Mouse (Mus musculus): ENCODE data around the gene Prmt3. TPM values are rescaled to one million over a fixed set of nuclear protein-coding genes. Genes with fewer than 3 reads are reported as not detected.
A peak's percentile ranks its signal among the peaks of the same experiment; 100 is the strongest.

Prmt3 gene
- polyA plus RNA-seq (2012; rRNA removed): 9.0 and 9.6 TPM in 2 replicates

- DNase-seq (ENCODE audit: low read depth, low spot score): peak; percentile 85
- WGBS: under 1% methylated on average over 80 of the region's 92 CpGs
Observed at GRCm38 (mm10) chr7:49778114-49778901, at the start of gene Prmt3. Gene Prmt3, plus strand, starts transcription at chr7:49778346.

- WGBS: 40% methylated on average over 4 of the region's 4 CpGs
- DNase-seq (ENCODE audit: low read depth, low spot score): no peak
Observed at GRCm38 (mm10) chr7:49734342-49734741, 43.8 kb upstream of the Prmt3 start.

DNA sequence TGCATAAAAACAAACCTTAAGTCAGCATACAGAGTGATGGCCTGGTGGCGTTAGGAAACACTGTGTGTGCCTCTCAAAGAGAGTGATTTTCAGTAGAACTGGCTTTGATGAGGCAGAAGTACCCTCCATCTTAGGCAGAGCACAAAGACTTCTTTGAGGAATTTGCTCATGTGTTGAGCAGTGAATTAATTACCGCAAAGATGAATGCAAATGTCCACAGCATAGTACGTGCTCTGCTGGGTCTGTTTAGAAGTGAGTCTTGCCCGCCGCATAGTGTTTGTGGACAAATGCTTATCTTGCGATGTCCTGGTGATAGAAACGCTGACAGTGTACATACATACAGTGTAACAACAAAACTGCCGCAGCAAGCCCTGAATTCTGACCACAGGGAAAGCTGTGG is 38.7 kb upstream of the Prmt3 start:
- no peak for DNase-seq (ENCODE audit: low read depth, low spot score)
- 59% methylated on average over 8 of the region's 8 CpGs for WGBS

DNA sequence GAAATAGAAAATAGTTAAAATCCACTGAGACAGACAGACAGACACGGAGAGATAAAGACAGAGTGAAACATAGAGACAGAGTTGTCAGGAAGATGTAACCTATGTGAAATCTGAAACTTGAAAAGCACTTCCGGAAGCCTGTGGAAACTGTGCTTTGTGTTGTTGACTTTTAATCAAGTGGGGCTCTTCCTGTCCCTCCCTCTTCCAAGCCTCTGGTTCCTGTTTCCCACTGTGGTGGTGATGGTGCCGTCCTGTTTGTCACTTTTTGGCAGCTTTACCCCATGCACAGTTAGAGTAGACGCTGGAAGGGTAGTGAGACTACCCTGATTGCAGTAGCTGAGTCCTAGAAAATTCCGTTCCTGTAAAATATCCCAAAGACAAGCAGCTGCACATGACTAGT is 36.7 kb upstream of the Prmt3 start:
- WGBS: 33% methylated on average over 5 of the region's 5 CpGs
- DNase-seq (ENCODE audit: low read depth, low spot score): no peak

GRCm38 (mm10) chr7:49741923-49742322 is 36.2 kb upstream of the Prmt3 start:
- 49% methylated on average over 10 of the region's 10 CpGs for WGBS
- DNase-seq (ENCODE audit: low read depth, low spot score): no peak

DNA sequence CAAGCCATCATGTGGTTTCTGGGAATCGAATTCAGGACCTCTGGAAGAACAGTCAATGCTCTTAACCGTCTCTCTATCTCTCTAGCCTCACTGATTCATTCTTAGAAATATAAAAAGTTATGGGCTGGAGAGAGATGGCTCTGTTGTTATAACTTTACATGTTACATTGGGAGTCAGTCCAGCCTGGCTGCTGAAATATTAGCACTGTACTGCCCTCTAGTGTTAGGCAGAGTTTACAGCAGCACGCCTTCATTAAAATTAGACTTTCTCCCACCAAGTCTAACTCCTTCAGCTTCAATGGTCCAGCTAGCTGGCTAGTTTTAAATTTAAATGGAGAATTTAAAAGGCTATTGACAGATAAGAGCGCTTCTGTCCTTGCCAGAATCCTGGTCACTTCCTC is 27.0 kb upstream of the Prmt3 start:
- no peak for DNase-seq (ENCODE audit: low read depth, low spot score)
- WGBS: 6% methylated on average over 4 of the region's 4 CpGs

DNA sequence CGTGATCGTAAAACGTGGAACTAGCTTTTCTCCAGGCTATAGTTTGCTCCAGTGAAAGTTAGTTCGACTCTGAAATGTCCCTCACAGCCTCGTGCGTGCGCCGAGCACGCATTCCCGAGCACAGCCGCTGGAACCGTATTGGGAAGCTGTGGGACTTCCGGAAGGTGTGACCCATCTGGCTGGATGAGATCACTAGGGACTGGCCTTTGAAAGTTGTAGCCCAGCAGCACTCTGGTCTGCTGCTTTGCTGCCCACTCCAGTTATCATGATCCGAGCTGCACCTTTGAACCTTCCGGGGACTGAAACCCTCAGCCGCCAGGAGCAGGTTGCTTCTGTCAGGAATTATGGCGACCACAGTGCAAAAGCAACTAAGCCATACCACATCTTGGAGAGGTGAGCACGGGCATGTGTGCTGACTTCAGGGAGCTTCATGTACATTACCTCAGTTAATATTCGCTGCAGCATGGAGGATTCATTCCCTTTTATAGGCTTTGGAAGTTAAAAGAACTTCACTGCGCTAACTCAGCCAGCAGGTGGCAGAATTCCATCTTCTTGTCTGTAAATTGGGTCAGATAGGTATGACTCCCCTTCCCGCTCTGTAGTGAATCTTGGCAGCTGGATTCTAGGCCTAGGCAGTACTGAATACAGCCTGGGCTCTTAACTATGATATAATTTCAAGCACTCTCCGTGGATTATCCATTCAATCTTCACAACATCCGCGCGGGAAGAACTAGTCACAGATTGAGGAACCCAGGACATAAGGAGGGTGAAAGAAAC is 25.2 kb upstream of the Prmt3 start:
- WGBS: 28% methylated on average over 25 of the region's 25 CpGs
- DNase-seq (ENCODE audit: low read depth, low spot score): peak; percentile 43

GRCm38 (mm10) chr7:49754767-49755166 is 23.4 kb upstream of the Prmt3 start:
- no peak for DNase-seq (ENCODE audit: low read depth, low spot score)
- WGBS: 3% methylated on average over 9 of the region's 9 CpGs

DNA sequence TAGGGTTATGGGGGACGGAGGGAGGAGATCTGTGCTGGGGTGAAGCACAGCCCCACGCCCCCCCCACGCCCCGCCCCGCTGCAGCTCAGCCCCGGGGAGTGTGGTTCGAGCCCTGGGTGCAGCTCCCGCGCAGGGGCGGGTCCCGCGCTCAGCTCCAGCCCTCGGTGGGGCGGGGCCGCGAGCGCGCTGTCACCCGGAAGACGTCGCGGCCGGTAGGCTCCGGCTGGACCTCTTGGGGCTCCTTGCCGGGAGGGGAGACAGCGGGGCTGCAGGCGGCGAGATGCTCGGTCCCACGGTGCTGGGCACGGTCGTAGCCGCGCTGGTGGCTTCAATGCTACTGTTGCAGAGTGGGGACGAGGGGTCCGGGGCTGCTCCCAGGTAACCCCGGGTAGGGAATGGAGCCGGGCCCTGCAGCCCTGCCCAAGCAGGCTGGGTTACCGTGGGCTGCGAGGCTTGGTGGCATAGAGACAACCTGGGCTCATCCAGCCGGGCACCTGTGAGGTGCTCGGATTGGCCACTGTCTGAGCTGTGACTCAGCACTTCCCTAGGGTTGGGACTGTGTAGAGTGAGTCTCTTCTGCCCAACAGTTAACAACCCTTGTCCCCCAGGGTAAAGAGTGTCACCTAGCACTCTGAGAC is 19.1 kb upstream of the Prmt3 start, which contains the start of gene Htatip2:
Htatip2 (plus strand) TSS at position 182 of the 638 bp plus-strand sequence.
- 2% methylated on average over 42 of the region's 42 CpGs for WGBS
- DNase-seq (ENCODE audit: low read depth, low spot score): no peak

DNA sequence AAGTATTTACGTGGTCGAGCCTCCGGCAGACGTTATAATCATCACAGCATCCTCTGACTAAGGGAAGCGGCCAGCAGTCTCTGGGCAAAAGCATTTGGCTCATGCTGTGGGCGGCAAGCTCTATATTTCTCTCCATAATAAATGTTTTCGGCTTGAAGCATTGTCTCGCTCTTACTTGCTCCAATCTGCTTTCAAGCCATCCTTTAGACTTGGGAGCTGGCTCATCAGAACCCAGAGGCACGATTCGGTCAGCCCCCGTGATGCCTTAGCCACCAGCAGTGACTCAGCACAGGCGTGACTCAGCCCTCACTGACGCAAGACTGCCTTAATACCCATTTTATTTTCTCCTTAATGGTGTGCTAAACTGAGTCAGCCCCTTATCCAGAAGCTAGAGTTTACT is 15.5 kb upstream of the Prmt3 start:
- WGBS: 75% methylated on average over 13 of the region's 13 CpGs

DNA sequence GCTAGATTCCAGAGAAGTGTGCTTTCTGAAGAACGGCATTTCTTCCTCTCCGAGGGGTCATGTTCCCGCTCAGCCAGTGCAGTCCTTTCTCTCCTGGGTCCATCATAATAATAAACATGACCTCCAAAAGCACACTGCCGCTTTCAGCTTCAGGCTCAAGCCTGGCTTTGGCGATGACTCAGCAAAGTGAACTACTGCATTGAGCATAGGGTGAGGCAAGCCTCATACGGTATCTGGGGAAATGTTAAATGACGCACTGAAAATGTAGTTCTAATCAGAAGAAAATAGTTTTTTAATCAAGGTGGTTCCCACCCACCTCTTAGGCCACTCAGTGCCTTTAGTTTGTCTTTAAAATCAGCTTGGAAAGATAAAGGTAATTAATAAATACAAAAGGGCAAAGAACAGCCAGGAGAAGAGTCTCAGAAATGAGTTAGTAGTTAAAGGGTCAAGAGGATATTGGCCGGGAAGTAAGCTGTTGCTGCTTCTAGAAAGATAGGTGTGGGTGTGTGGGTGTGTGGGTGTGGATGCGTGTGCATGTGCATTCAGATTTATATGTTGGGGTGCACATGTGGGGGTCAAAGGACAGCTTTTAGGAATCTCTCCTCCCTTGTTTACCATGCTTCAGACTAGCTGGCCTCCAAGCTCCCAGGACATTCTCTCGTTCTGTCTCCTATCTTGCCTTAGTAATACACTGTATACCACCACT is 14.0 kb upstream of the Prmt3 start:
- WGBS: 64% methylated on average over 10 of the region's 10 CpGs
- DNase-seq (ENCODE audit: low read depth, low spot score): no peak

More for the DNA sequence above, 15.5 kb upstream of the Prmt3 start:
- no peak for DNase-seq (ENCODE audit: low read depth, low spot score)

DNA sequence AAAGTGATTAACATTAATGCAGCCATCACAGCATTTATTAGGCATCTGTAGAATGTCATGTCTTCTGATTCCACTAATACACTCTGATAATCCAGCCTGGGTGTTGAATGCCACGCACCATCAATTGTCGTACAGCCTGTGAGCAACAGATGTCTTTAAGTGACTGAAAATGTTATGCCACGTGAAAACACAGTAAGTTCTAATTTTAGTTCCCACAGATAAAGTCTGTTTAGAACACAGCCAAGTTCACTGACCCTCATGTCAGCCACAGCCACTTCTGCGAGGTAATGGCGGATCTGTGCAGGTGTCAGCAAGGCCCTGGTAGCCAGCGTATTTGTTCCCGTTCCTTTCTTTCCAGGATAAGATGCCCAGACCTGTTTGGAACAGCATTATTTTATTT is 12.0 kb upstream of the Prmt3 start:
- DNase-seq (ENCODE audit: low read depth, low spot score): no peak
- 89% methylated on average over 7 of the region's 7 CpGs for WGBS

GRCm38 (mm10) chr7:49768509-49768908 is 9.6 kb upstream of the Prmt3 start:
- DNase-seq (ENCODE audit: low read depth, low spot score): no peak
- 77% methylated on average over 9 of the region's 9 CpGs for WGBS

GRCm38 (mm10) chr7:49774396-49774795 is 3.8 kb upstream of the Prmt3 start:
- no peak for DNase-seq (ENCODE audit: low read depth, low spot score)
- WGBS: 97% methylated on average over 2 of the region's 2 CpGs

GRCm38 (mm10) chr7:49777585-49777984 is 561 bp upstream of the Prmt3 start:
- no peak for DNase-seq (ENCODE audit: low read depth, low spot score)
- WGBS: 34% methylated on average over 3 of the region's 3 CpGs

GRCm38 (mm10) chr7:49778904-49779615 is 914 bp downstream of the Prmt3 start:
- 54% methylated on average over 12 of the region's 12 CpGs for WGBS
- no peak for DNase-seq (ENCODE audit: low read depth, low spot score)

GRCm38 (mm10) chr7:49783017-49783416 is 4.9 kb downstream of the Prmt3 start:
- WGBS: 87% methylated on average over 2 of the region's 2 CpGs
- no peak for DNase-seq (ENCODE audit: low read depth, low spot score)

DNA sequence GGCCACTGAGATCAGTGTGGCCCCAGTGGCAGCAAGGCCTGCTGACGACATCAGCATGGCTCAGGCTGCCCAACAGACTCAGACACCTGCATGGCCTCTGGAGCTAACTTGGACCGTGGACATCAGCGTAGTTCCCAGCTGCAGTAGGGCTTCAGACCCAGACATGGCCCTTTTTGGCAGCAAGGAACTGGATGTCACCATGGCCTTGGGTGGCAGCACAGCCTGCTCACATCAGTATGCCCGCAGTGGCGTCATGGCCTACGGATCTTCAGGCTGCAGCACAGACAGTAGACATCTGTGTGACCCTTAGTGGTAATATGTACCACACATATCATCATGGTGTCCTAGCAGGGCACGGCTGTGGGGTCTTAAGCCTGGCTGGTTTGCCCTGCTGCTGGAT is 7.0 kb downstream of the Prmt3 start:
- WGBS: 94% methylated on average over 7 of the region's 7 CpGs
- no peak for DNase-seq (ENCODE audit: low read depth, low spot score)

All from large intestine, adult 2 months (tissue).